Mouse (Mus musculus): ENCODE results near the gene Sema3d. TPM values are rescaled to one million over a fixed set of nuclear protein-coding genes. Genes with fewer than 3 reads are reported as not detected.
A peak's percentile ranks its signal among the peaks of the same experiment; 100 is the strongest.

Sema3d gene
- total and polyA plus RNA-seq, 3 experiments, result 0.11 to 0.15 TPM; not detected in 1

DNA sequence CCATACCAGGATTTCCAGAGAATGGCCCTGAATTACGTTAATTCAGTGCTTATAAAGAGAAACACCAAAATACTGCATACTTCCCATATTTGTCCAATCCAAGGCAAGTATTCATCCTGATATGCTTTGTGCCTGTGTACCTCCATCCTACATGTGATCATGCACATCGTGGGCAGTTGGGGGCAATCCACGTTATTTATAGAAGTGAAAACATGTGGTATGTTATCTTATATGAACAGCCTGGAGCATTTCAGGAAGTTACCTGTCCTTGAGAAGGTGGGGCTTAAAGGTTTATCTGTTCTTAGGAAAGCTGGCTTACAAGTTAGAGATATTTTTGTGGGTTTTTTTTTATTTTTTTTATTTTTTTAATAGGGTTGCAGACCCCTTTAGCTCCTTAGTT is 172.2 kb downstream of the Sema3d start:
- H3K36me3 ChIP-seq (replicated peaks), result no peaks in the 10 kb centered on the region
- no peak for DNase-seq (ENCODE audit: low spot score)
- no peak overlapping the region for H3K4me3 ChIP-seq (ENCODE audit: low read depth, low read length)
- no peak for ATAC-seq (ENCODE audit: extremely low read depth, insufficient number of reproducible peaks, low FRiP score, poor library complexity, severe bottlenecking)
- H3K27me3 ChIP-seq (ENCODE audit: insufficient read depth, low read length), result no peaks in the 10 kb centered on the region
- no peaks in the 10 kb centered on the region for H3K9me3 ChIP-seq (replicated peaks)
- no peaks in the 10 kb centered on the region for H3K4me1 ChIP-seq (ENCODE audit: insufficient read depth, low read depth, low read length)
- TF ChIP-seq GATA2 (IDR thresholded peaks at IDR 0.05; ENCODE audit: borderline replicate concordance, low read depth, low read length) (no peak), POLR2AphosphoS5 (IDR thresholded peaks at IDR 0.05; ENCODE audit: insufficient replicate concordance, low read depth, low read length) (no peak), GATA1 (IDR thresholded peaks at IDR 0.05; ENCODE audit: borderline replicate concordance, low read length) (no peak), CTCF (IDR thresholded peaks at IDR 0.05; ENCODE audit: low read depth, low read length) (no peak), TAL1 (conservative IDR thresholded peaks at IDR 0.05; ENCODE audit: low read depth, low read length) (no peak)

- H3K9me3 ChIP-seq (replicated peaks), result no peaks in the 10 kb centered on the region
- H3K27me3 ChIP-seq (ENCODE audit: insufficient read depth, low read length), result no peaks in the 10 kb centered on the region
- peaks cover under 1% of the 10 kb centered on the region; the same call in 1 of the 2 replicates for H3K4me1 ChIP-seq (ENCODE audit: insufficient read depth, low read depth, low read length)
- H3K4me3 ChIP-seq (ENCODE audit: low read depth, low read length), result no peak overlapping the region
- TF ChIP-seq GATA1 (IDR thresholded peaks at IDR 0.05; ENCODE audit: borderline replicate concordance, low read length) (no peak), GATA2 (IDR thresholded peaks at IDR 0.05; ENCODE audit: borderline replicate concordance, low read depth, low read length) (no peak), CTCF (IDR thresholded peaks at IDR 0.05; ENCODE audit: low read depth, low read length) (no peak), TAL1 (conservative IDR thresholded peaks at IDR 0.05; ENCODE audit: low read depth, low read length) (no peak), POLR2AphosphoS5 (IDR thresholded peaks at IDR 0.05; ENCODE audit: insufficient replicate concordance, low read depth, low read length) (no peak)
- H3K36me3 ChIP-seq (replicated peaks), result no peaks in the 10 kb centered on the region
- ATAC-seq (ENCODE audit: extremely low read depth, insufficient number of reproducible peaks, low FRiP score, poor library complexity, severe bottlenecking) (no peak), DNase-seq (ENCODE audit: low spot score) (no peak)
Observed at GRCm38 (mm10) chr5:12557889-12558288, 174.7 kb downstream of the Sema3d start.

DNA sequence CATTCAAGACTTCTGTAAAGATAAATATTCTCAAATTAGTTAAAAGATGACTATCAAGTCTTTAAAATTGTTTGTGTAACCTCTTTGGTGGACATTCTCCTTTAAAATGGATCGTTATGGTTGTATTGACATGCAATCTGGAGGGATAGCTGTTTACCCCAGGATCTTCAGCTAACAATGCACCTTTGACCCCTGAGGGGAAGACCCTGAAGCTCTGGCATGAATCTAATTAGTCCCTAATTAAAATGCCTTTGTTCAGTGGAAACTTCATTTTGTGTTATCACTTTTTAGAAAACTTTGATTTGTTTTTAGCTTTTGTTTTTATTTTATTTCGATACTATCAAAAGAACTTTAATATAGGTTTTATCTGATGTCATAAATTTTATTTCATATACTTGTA is 178.6 kb downstream of the Sema3d start:
- H3K9me3 ChIP-seq (replicated peaks), result no peaks in the 10 kb centered on the region
- no peak for DNase-seq (ENCODE audit: low spot score)
- no peak for ATAC-seq (ENCODE audit: extremely low read depth, insufficient number of reproducible peaks, low FRiP score, poor library complexity, severe bottlenecking)
- no peaks in the 10 kb centered on the region for H3K36me3 ChIP-seq (replicated peaks)
- no peak overlapping the region for H3K4me3 ChIP-seq (ENCODE audit: low read depth, low read length)
- H3K4me1 ChIP-seq (ENCODE audit: insufficient read depth, low read depth, low read length), result peaks cover 4% of the 10 kb centered on the region
- H3K27me3 ChIP-seq (ENCODE audit: insufficient read depth, low read length), result no peaks in the 10 kb centered on the region
- TF ChIP-seq GATA1 (IDR thresholded peaks at IDR 0.05; ENCODE audit: borderline replicate concordance, low read length) (no peak), GATA2 (IDR thresholded peaks at IDR 0.05; ENCODE audit: borderline replicate concordance, low read depth, low read length) (no peak), TAL1 (conservative IDR thresholded peaks at IDR 0.05; ENCODE audit: low read depth, low read length) (no peak), CTCF (IDR thresholded peaks at IDR 0.05; ENCODE audit: low read depth, low read length) (no peak)

DNA sequence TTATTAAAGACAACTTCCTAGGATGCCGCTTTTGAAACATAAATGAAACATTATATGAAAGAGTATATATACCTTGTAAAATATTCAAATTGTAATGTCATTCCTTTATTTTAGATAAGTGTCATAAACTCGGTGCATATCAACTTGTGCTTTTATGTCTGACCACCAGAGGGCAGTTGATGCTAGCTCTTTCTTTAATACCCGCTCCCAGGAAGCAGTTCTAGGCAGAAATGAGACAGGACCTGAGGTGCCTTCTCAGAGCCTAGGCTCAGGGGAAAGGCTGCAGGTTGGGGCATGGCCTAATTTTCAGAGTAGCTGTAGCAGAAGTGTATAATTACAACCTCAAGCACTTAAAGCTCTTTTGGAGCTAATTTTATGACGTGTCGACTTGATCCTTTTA is 179.0 kb downstream of the Sema3d start:
- DNase-seq (ENCODE audit: low spot score) (peak; percentile 1), ATAC-seq (ENCODE audit: extremely low read depth, insufficient number of reproducible peaks, low FRiP score, poor library complexity, severe bottlenecking) (peak; percentile 76)
- Histone ChIP-seq H3K4me3 (ENCODE audit: low read depth, low read length) (no peak overlapping the region), H3K36me3 (replicated peaks) (no peaks in the 10 kb centered on the region), H3K27me3 (ENCODE audit: insufficient read depth, low read length) (no peaks in the 10 kb centered on the region), H3K4me1 (ENCODE audit: insufficient read depth, low read depth, low read length) (peaks cover 4% of the 10 kb centered on the region), H3K9me3 (replicated peaks) (no peaks in the 10 kb centered on the region)
- TF ChIP-seq CTCF (IDR thresholded peaks at IDR 0.05; ENCODE audit: low read depth, low read length) (peak; percentile 33; the same call in 1 of the 2 replicates), TAL1 (conservative IDR thresholded peaks at IDR 0.05; ENCODE audit: low read depth, low read length) (no peak)

GRCm38 (mm10) chr5:12563132-12563531 is 179.9 kb downstream of the Sema3d start:
- Histone ChIP-seq H3K4me3 (ENCODE audit: low read depth, low read length) (no peak overlapping the region), H3K9me3 (replicated peaks) (no peaks in the 10 kb centered on the region), H3K27me3 (ENCODE audit: insufficient read depth, low read length) (no peaks in the 10 kb centered on the region), H3K36me3 (replicated peaks) (no peaks in the 10 kb centered on the region), H3K4me1 (ENCODE audit: insufficient read depth, low read depth, low read length) (peaks cover 4% of the 10 kb centered on the region)
- DNase-seq (ENCODE audit: low spot score) (no peak), ATAC-seq (ENCODE audit: extremely low read depth, insufficient number of reproducible peaks, low FRiP score, poor library complexity, severe bottlenecking) (no peak)
- TF ChIP-seq TAL1 (conservative IDR thresholded peaks at IDR 0.05; ENCODE audit: low read depth, low read length) (no peak), CTCF (IDR thresholded peaks at IDR 0.05; ENCODE audit: low read depth, low read length) (no peak), GATA1 (IDR thresholded peaks at IDR 0.05; ENCODE audit: borderline replicate concordance, low read length) (no peak), POLR2AphosphoS5 (IDR thresholded peaks at IDR 0.05; ENCODE audit: insufficient replicate concordance, low read depth, low read length) (no peak), GATA2 (IDR thresholded peaks at IDR 0.05; ENCODE audit: borderline replicate concordance, low read depth, low read length) (no peak)

DNA sequence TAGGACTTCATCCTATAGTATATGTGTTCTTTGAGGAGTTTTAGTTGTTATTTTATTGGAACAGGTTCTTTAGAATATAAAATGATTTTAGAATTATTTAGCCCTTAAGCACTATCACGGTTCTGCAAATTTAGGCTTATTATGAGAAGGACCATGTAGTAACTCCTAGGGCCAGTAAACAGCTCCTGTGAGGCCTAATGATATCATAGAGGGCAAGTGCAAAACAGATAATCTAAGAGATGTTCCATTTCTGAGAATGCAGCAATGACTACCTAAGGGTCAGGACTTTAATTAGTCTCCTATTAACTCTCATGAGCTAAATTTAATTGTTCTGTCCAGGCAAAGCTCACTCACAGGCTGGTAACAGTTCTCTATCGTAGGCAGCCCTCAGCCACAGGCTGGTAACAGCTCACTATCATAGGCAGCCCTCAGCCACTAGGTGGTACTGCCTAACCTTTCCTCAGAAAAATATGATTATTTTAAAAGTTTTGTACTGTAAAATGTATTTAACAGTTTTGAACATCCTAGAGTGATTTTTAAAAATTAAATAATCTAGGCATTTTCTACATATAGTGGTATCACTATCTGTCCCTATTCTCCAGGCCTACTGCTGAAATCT is 181.5 kb downstream of the Sema3d start:
- Histone ChIP-seq H3K36me3 (replicated peaks) (no peaks in the 10 kb centered on the region), H3K4me1 (ENCODE audit: insufficient read depth, low read depth, low read length) (peaks cover 4% of the 10 kb centered on the region), H3K9me3 (replicated peaks) (no peaks in the 10 kb centered on the region), H3K4me3 (ENCODE audit: low read depth, low read length) (no peak overlapping the region), H3K27me3 (ENCODE audit: insufficient read depth, low read length) (no peaks in the 10 kb centered on the region)
- no peak for ATAC-seq (ENCODE audit: extremely low read depth, insufficient number of reproducible peaks, low FRiP score, poor library complexity, severe bottlenecking)
- TF ChIP-seq GATA2 (IDR thresholded peaks at IDR 0.05; ENCODE audit: borderline replicate concordance, low read depth, low read length) (no peak), TAL1 (conservative IDR thresholded peaks at IDR 0.05; ENCODE audit: low read depth, low read length) (no peak), CTCF (IDR thresholded peaks at IDR 0.05; ENCODE audit: low read depth, low read length) (no peak), POLR2AphosphoS5 (IDR thresholded peaks at IDR 0.05; ENCODE audit: insufficient replicate concordance, low read depth, low read length) (no peak)
- no peak for DNase-seq (ENCODE audit: low spot score)
